Mouse (Mus musculus): ENCODE data around the gene Rasa3.

Rasa3 gene

GRCm38 (mm10) chr8:13623038-13623750 lies 54.2 kb downstream of the Rasa3 start:
- DNase-seq (ENCODE audit: extremely low spot score, low read depth, low spot score): no peak

- no peak for DNase-seq (ENCODE audit: extremely low spot score, low read depth, low spot score)
Observed at GRCm38 (mm10) chr8:13620226-13620920, 57.0 kb downstream of the Rasa3 start.

- no peak for DNase-seq (ENCODE audit: extremely low spot score, low read depth, low spot score)
Observed at GRCm38 (mm10) chr8:13616831-13617505, 60.4 kb downstream of the Rasa3 start.

GRCm38 (mm10) chr8:13614924-13615391 lies 62.4 kb downstream of the Rasa3 start:
- no peak for DNase-seq (ENCODE audit: extremely low spot score, low read depth, low spot score)

GRCm38 (mm10) chr8:13614136-13614535 lies 63.3 kb downstream of the Rasa3 start:
- DNase-seq (ENCODE audit: extremely low spot score, low read depth, low spot score): no peak

GRCm38 (mm10) chr8:13611702-13612101 lies 65.7 kb downstream of the Rasa3 start:
- no peak for DNase-seq (ENCODE audit: extremely low spot score, low read depth, low spot score)

- DNase-seq (ENCODE audit: extremely low spot score, low read depth, low spot score): no peak
Observed at GRCm38 (mm10) chr8:13609971-13610370, 67.4 kb downstream of the Rasa3 start.

- no peak for DNase-seq (ENCODE audit: extremely low spot score, low read depth, low spot score)
Observed at GRCm38 (mm10) chr8:13608946-13609345, 68.5 kb downstream of the Rasa3 start.

GRCm38 (mm10) chr8:13605920-13606480 lies 71.4 kb downstream of the Rasa3 start:
- no peak for DNase-seq (ENCODE audit: extremely low spot score, low read depth, low spot score)

GRCm38 (mm10) chr8:13602621-13603020 lies 74.8 kb downstream of the Rasa3 start:
- DNase-seq (ENCODE audit: extremely low spot score, low read depth, low spot score): no peak

- no peak for DNase-seq (ENCODE audit: extremely low spot score, low read depth, low spot score)
Observed at GRCm38 (mm10) chr8:13601166-13601565, 76.2 kb downstream of the Rasa3 start.

- DNase-seq (ENCODE audit: extremely low spot score, low read depth, low spot score): no peak
Observed at GRCm38 (mm10) chr8:13600716-13601115, 76.7 kb downstream of the Rasa3 start.

GRCm38 (mm10) chr8:13600204-13600603 lies 77.2 kb downstream of the Rasa3 start:
- DNase-seq (ENCODE audit: extremely low spot score, low read depth, low spot score): no peak

- DNase-seq (ENCODE audit: extremely low spot score, low read depth, low spot score): no peak
Observed at GRCm38 (mm10) chr8:13597777-13598176, 79.6 kb downstream of the Rasa3 start.

- no peak for DNase-seq (ENCODE audit: extremely low spot score, low read depth, low spot score)
Observed at GRCm38 (mm10) chr8:13595861-13596260, 81.5 kb downstream of the Rasa3 start.

- DNase-seq (ENCODE audit: extremely low spot score, low read depth, low spot score): no peak
Observed at GRCm38 (mm10) chr8:13594884-13595323, 82.5 kb downstream of the Rasa3 start.

GRCm38 (mm10) chr8:13593340-13593739 lies 84.1 kb downstream of the Rasa3 start:
- no peak for DNase-seq (ENCODE audit: extremely low spot score, low read depth, low spot score)

- DNase-seq (ENCODE audit: extremely low spot score, low read depth, low spot score): no peak
Observed at GRCm38 (mm10) chr8:13591246-13591645, 86.2 kb downstream of the Rasa3 start.

GRCm38 (mm10) chr8:13589071-13589470 lies 88.3 kb downstream of the Rasa3 start:
- DNase-seq (ENCODE audit: extremely low spot score, low read depth, low spot score): no peak

GRCm38 (mm10) chr8:13584652-13585051 lies 92.8 kb downstream of the Rasa3 start:
- DNase-seq (ENCODE audit: extremely low spot score, low read depth, low spot score): no peak

- DNase-seq (ENCODE audit: extremely low spot score, low read depth, low spot score): no peak
Observed at GRCm38 (mm10) chr8:13577869-13578268, 99.5 kb downstream of the Rasa3 start.
